In genomic region chr7:135139153-135139612, GRCm38 (mm10) we compare ENCODE assay signal across 10 mouse cellular contexts.
A peak's percentile ranks its signal among the peaks of the same experiment; 100 is the strongest.
DNase-seq lines count a peak whose midpoint lies in the region; ATAC-seq lines count a peak whose summit lies in the region.
"Had no signal": no experiment of that assay in that cellular context is flagged by ENCODE, and none has a peak within 500 bp of the region (broad histone marks: within the 10 kb centered on the region; RNA-seq: fewer than 3 reads in every experiment).

No protein-coding gene starts in this region.

- no peak overlapping the region for H3K9ac ChIP-seq in forebrain, embryonic 15.5 days (replicated peaks)
- H3K9ac ChIP-seq in midbrain, embryonic 12.5 days (replicated peaks) = no peak overlapping the region
- H3K9ac ChIP-seq: embryonic facial prominence, embryonic 15.5 days; limb, embryonic 12.5 days had no signal

- WGBS in forebrain, embryonic 15.5 days = 6% methylated on average over 5 of the region's 5 CpGs
- 5% methylated on average over 5 of the region's 5 CpGs for WGBS in midbrain, embryonic 12.5 days

- no peaks in the 10 kb centered on the region for H3K36me3 ChIP-seq in forebrain, embryonic 15.5 days
- no peaks in the 10 kb centered on the region for H3K36me3 ChIP-seq in midbrain, embryonic 12.5 days

- H3K4me3 ChIP-seq in forebrain, embryonic 15.5 days = no peak overlapping the region
- H3K4me3 ChIP-seq in midbrain, embryonic 12.5 days = no peak overlapping the region
- H3K4me3 ChIP-seq: embryonic facial prominence, embryonic 15.5 days; limb, embryonic 12.5 days had no signal

- peaks cover 14% of the 10 kb centered on the region for H3K4me1 ChIP-seq in forebrain, embryonic 15.5 days
- peaks cover 15% of the 10 kb centered on the region for H3K4me1 ChIP-seq in midbrain, embryonic 12.5 days
- H3K4me1 ChIP-seq: embryonic facial prominence, embryonic 15.5 days; limb, embryonic 12.5 days had no signal

- no peak overlapping the region for H3K27ac ChIP-seq in forebrain, embryonic 15.5 days (replicated peaks)
- peak overlapping the region; percentile 5; the same call in 1 of the 2 replicates for H3K27ac ChIP-seq in midbrain, embryonic 12.5 days (replicated peaks)
- H3K27ac ChIP-seq: embryonic facial prominence, embryonic 15.5 days; limb, embryonic 12.5 days had no signal

- no peaks in the 10 kb centered on the region for H3K27me3 ChIP-seq in forebrain, embryonic 15.5 days
- peaks cover 19% of the 10 kb centered on the region for H3K27me3 ChIP-seq in midbrain, embryonic 12.5 days
- H3K27me3 ChIP-seq: embryonic facial prominence, embryonic 15.5 days; limb, embryonic 12.5 days had no signal

- DNase-seq in layer of hippocampus, adult 9-10 months (ENCODE audit: low spot score) = peak; percentile 2
- DNase-seq in layer of hippocampus, postnatal 25 days (ENCODE audit: extremely low spot score in 1 of 2, low spot score in 1 of 2) = no peak
- peak; percentile 94 for DNase-seq in R1 (ENCODE audit: low read depth, low spot score)
- no peak for DNase-seq in cerebellum, postnatal 14 days
- no peak for DNase-seq in left cerebral cortex, adult 18-20 months (ENCODE audit: low spot score in 2 of 2)
- no peak for DNase-seq in natural killer cell, adult 2 months (ENCODE audit: low spot score in 2 of 2)

- H3K4me2 ChIP-seq in forebrain, embryonic 15.5 days (replicated peaks) = no peak overlapping the region
- no peak overlapping the region for H3K4me2 ChIP-seq in midbrain, embryonic 12.5 days (replicated peaks)
- H3K4me2 ChIP-seq: embryonic facial prominence, embryonic 15.5 days; limb, embryonic 12.5 days had no signal

- ATAC-seq in forebrain, embryonic 15.5 days (replicated peaks) = peak; percentile 66
- ATAC-seq in midbrain, embryonic 12.5 days (ENCODE audit: low FRiP score, low read depth) = peak; percentile 91

- H3K9me3 ChIP-seq in forebrain, embryonic 15.5 days = no peaks in the 10 kb centered on the region
- H3K9me3 ChIP-seq in midbrain, embryonic 12.5 days = no peaks in the 10 kb centered on the region
- H3K9me3 ChIP-seq: embryonic facial prominence, embryonic 15.5 days; limb, embryonic 12.5 days had no signal

Comparison
In these comparisons a context has a peak if more than half of its experiments do, and no peak if none do; other contexts are left out.
1. DNase-seq: peak in layer of hippocampus, adult 9-10 months (single experiment) and R1 (single experiment); none in layer of hippocampus, postnatal 25 days (0 of 2), cerebellum, postnatal 14 days (0 of 2), left cerebral cortex, adult 18-20 months (0 of 2) and natural killer cell, adult 2 months (0 of 2).